Mouse (Mus musculus) neural tube, embryonic 14.5 days (tissue): ENCODE results near the gene Bsg. TPM values are rescaled to one million over a fixed set of nuclear protein-coding genes. Genes with fewer than 3 reads are reported as not detected.
A peak's percentile ranks its signal among the peaks of the same experiment; 100 is the strongest.

Experiments used
- ATAC-seq: fragments of 200-750 bp; cut with Nextera tagmentation; 2 replicates; pipeline ENCODE4 v1.8.0; 2017; ENCODE audit warnings: low read depth, mild to moderate bottlenecking, moderate TSS enrichment, moderate library complexity
- H3K27ac ChIP-seq: fragments of 300-500 bp; sonication (generic); 2 replicates; pipeline ENCODE4 v1.5.1; 2014; ENCODE audit warnings: low read depth, mild to moderate bottlenecking, control low read depth, low read length, moderate library complexity, mixed read lengths
- H3K27me3 ChIP-seq: fragments of 300-500 bp; sonication (generic); 2 replicates; pipeline ENCODE4 v1.6.1; 2014; ENCODE audit warnings: low read length; ENCODE audit not compliant: control insufficient read depth, insufficient read depth
- H3K36me3 ChIP-seq: fragments of 300-500 bp; sonication (generic); 2 replicates; pipeline ENCODE4 v1.6.1; 2014; ENCODE audit warnings: low read length, mixed read lengths; ENCODE audit not compliant: control insufficient read depth, insufficient read depth
- H3K4me1 ChIP-seq: fragments of 300-500 bp; sonication (generic); 2 replicates; pipeline ENCODE4 v1.6.1; 2014; ENCODE audit warnings: low read length; ENCODE audit not compliant: control insufficient read depth, insufficient read depth
- H3K4me2 ChIP-seq: fragments of 300-500 bp; sonication (generic); 2 replicates; pipeline ENCODE4 v1.6.1; 2014; ENCODE audit warnings: mild to moderate bottlenecking, low read depth, low read length, control low read depth
- H3K4me3 ChIP-seq: fragments of 300-500 bp; sonication (generic); 2 replicates; pipeline ENCODE4 v1.5.1; 2014; ENCODE audit warnings: low read depth, low read length, control low read depth, mixed read lengths
- H3K9ac ChIP-seq: fragments of 300-500 bp; sonication (generic); replicated peaks from 2 replicates; pipeline ENCODE4 v1.6.1; 2014; ENCODE audit warnings: low read depth, mild to moderate bottlenecking, control low read depth, low read length, mixed read lengths
- H3K9me3 ChIP-seq: fragments of 300-500 bp; sonication (generic); 2 replicates; pipeline ENCODE4 v1.6.1; 2016; ENCODE audit warnings: low read length; ENCODE audit not compliant: control insufficient read depth
- WGBS: fragments of 180-500 bp; shearing (Covaris S2); extraction: QIAGEN DNeasy Blood & Tissue Kit; methylation state at CpG from one replicate; pipeline ENCODE4 v1.1.7; 2014; 5-methylcytosine and 5-hydroxymethylcytosine counted together
- polyA plus RNA-seq: library from polyadenylated mRNA; unstranded; fragments of >200 nt; fragmentation: Nextera tagmentation; extraction: Ambion mirVana; gene quantifications from 2 replicates; pipeline ENCODE4 v1.2.1, GENCODE M21; 2014

Gene Bsg
- polyA plus RNA-seq, 1 experiment from 2014 or later, result 802 TPM

DNA sequence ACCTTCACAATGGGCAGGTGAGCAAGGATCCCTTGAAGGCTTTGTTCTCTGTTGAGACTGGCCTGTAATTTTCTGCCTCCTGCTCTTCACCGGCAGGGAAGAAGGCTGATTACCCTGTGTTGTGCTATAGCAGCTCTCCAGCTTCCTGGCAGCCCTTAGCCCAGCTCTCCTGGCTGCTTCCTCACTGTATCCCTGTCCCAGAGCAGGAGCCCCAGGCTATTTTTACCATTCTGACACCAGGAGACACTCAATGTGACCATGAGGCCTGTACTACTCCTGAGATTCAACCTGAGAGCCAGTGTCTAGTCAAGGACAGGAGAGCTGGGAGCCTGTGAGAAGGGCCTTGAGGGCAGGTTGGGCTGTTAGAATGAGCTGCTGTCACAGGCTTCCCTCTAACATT, 17.6 kb upstream of the Bsg start:
- Histone ChIP-seq H3K27me3 (no peaks in the 10 kb centered on the region), H3K36me3 (peaks cover 34% of the 10 kb centered on the region), H3K9me3 (no peaks in the 10 kb centered on the region), H3K9ac (no peak overlapping the region), H3K27ac (no peak overlapping the region), H3K4me3 (no peak overlapping the region), H3K4me1 (peaks cover 12% of the 10 kb centered on the region), H3K4me2 (no peak overlapping the region)
- WGBS, result 93% methylated on average over 1 of the region's 1 CpGs
- no peak for ATAC-seq

GRCm38 (mm10) chr10:79687513-79687912, 16.8 kb upstream of the Bsg start:
- H3K27ac ChIP-seq, result no peak overlapping the region
- no peak overlapping the region for H3K4me3 ChIP-seq
- no peak for ATAC-seq
- H3K4me2 ChIP-seq, result no peak overlapping the region
- no peak overlapping the region for H3K9ac ChIP-seq
- WGBS, result 97% methylated on average over 6 of the region's 6 CpGs
- peaks cover 12% of the 10 kb centered on the region for H3K4me1 ChIP-seq
- H3K9me3 ChIP-seq, result no peaks in the 10 kb centered on the region
- H3K27me3 ChIP-seq, result no peaks in the 10 kb centered on the region
- H3K36me3 ChIP-seq, result peaks cover 34% of the 10 kb centered on the region

- peaks cover 34% of the 10 kb centered on the region for H3K36me3 ChIP-seq
- no peaks in the 10 kb centered on the region for H3K27me3 ChIP-seq
- no peak within 1 kb of the TSS for H3K27ac ChIP-seq
- no peaks in the 10 kb centered on the region for H3K9me3 ChIP-seq
- peaks cover 3% of the 10 kb centered on the region for H3K4me1 ChIP-seq
- H3K9ac ChIP-seq, result no peak within 1 kb of the TSS
- no peak within 1 kb of the TSS for H3K4me3 ChIP-seq
- no peak within 1 kb of the TSS for H3K4me2 ChIP-seq
- 83% methylated on average over 4 of the region's 4 CpGs for WGBS
- ATAC-seq, result no peak
Measured at GRCm38 (mm10) chr10:79688720-79689119, 15.6 kb upstream of the Bsg start, which contains the start of gene Gzmm. Gene Gzmm (plus strand): TSS chr10:79689020.

GRCm38 (mm10) chr10:79689178-79689577, 15.1 kb upstream of the Bsg start:
- Histone ChIP-seq H3K36me3 (peaks cover 34% of the 10 kb centered on the region), H3K9ac (no peak overlapping the region), H3K27me3 (no peaks in the 10 kb centered on the region), H3K27ac (no peak overlapping the region), H3K4me2 (no peak overlapping the region), H3K9me3 (no peaks in the 10 kb centered on the region), H3K4me1 (no peaks in the 10 kb centered on the region), H3K4me3 (no peak overlapping the region)
- ATAC-seq, result no peak
- 94% methylated on average over 3 of the region's 3 CpGs for WGBS

DNA sequence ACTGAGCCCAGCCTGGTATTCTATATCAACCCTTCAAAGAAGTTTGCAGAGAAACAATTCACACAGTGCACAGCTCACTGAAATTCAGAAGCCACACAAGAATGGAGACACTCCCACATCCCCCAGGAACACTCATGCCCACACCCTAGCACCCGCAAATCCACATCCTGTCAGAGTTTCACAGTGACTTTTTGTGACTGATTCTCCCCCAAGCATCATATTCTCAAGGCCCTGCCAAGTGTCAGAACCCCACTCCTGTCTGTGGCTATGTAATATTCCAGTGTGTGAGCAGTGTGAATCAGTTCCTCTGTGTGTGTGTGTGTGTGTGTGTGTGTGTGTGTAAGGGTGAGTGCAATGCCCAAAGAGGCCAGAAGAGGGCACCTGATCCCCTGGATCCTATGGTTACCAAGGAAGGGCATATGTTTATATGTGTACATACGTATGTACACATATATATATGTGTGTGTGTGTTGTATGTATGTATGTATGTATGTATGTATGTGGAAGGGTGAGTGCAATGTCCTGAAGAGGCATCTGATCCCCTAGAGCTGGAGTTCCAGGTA, 12.2 kb upstream of the Bsg start:
- Histone ChIP-seq H3K4me2 (no peak overlapping the region), H3K36me3 (peaks cover 13% of the 10 kb centered on the region), H3K4me1 (no peaks in the 10 kb centered on the region), H3K9me3 (no peaks in the 10 kb centered on the region), H3K27ac (no peak overlapping the region), H3K4me3 (no peak overlapping the region), H3K9ac (no peak overlapping the region), H3K27me3 (no peaks in the 10 kb centered on the region)
- 100% methylated on average over 2 of the region's 2 CpGs for WGBS
- ATAC-seq, result no peak

- H3K4me1 ChIP-seq, result no peaks in the 10 kb centered on the region
- no peak for ATAC-seq
- H3K36me3 ChIP-seq, result no peaks in the 10 kb centered on the region; the same call in 1 of the 2 replicates
- H3K27ac ChIP-seq, result no peak overlapping the region
- no peak overlapping the region for H3K9ac ChIP-seq
- no peaks in the 10 kb centered on the region for H3K9me3 ChIP-seq
- H3K4me2 ChIP-seq, result no peak overlapping the region
- H3K4me3 ChIP-seq, result no peak overlapping the region
- WGBS, result 75% methylated on average over 12 of the region's 12 CpGs
- H3K27me3 ChIP-seq, result no peaks in the 10 kb centered on the region
Measured at GRCm38 (mm10) chr10:79693580-79694378, 10.5 kb upstream of the Bsg start.

DNA sequence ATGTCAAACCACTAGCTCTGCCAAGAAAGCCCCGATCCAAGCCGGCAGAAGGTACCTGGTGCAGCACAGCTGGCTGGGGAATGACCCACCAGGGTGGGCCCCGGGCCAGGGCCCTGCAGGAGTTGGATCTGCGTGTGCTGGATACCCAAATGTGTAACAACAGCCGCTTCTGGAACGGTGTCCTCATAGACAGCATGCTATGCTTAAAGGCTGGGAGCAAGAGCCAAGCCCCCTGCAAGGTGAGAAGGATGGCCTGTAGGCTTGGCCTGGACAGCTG, 10.0 kb upstream of the Bsg start:
- no peak for ATAC-seq
- no peak overlapping the region for H3K9ac ChIP-seq
- WGBS, result 89% methylated on average over 6 of the region's 6 CpGs
- H3K27me3 ChIP-seq, result no peaks in the 10 kb centered on the region
- H3K9me3 ChIP-seq, result no peaks in the 10 kb centered on the region
- H3K4me1 ChIP-seq, result no peaks in the 10 kb centered on the region
- no peak overlapping the region for H3K27ac ChIP-seq
- no peak overlapping the region for H3K4me3 ChIP-seq
- no peaks in the 10 kb centered on the region; the same call in 1 of the 2 replicates for H3K36me3 ChIP-seq
- no peak overlapping the region for H3K4me2 ChIP-seq

- Histone ChIP-seq H3K4me3 (no peak overlapping the region), H3K36me3 (no peaks in the 10 kb centered on the region), H3K4me2 (no peak overlapping the region), H3K27ac (no peak overlapping the region), H3K9ac (no peak overlapping the region), H3K4me1 (no peaks in the 10 kb centered on the region), H3K27me3 (no peaks in the 10 kb centered on the region), H3K9me3 (no peaks in the 10 kb centered on the region)
- WGBS, result 66% methylated on average over 13 of the region's 13 CpGs
- ATAC-seq, result 0 out of 2 replicates have a peak, but pooled peaks have one; percentile 9
Measured at GRCm38 (mm10) chr10:79695231-79696128, 8.8 kb upstream of the Bsg start.
